Mouse (Mus musculus) skeletal muscle tissue, adult 2 months (tissue): ENCODE data around the gene Tmem178.

Experiments
- DNase-seq: peaks from one replicate; pipeline ENCODE4 v3.0.0-alpha.2; 2012; ENCODE audit warnings: low read depth, low spot score

Gene Tmem178

GRCm38 (mm10) chr17:80991535-80992127, 47.2 kb downstream of the Tmem178 start:
- DNase-seq, result no peak

GRCm38 (mm10) chr17:80997226-80997625, 52.8 kb downstream of the Tmem178 start:
- no peak for DNase-seq

- peak; percentile 1 for DNase-seq
Observed at GRCm38 (mm10) chr17:80998958-80999357, 54.5 kb downstream of the Tmem178 start.

DNA sequence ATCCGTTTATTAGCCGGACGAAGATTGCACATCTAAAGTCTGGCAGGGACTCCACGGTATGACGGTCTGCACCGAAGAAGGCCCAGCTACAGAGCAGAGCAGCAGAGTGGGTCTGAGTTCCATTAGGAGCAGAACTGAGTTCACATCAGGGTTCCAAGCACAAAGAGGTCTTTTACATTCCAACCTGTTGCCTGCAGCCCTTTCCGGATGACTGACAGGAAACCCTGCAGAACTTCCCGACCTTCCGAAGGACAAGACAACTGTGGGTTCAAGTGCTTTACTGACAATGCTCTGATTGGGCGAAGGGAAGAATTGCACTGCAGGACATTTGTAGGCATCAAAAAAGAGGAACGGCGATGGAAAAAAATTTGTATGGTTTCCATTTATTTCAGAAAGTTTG, 56.6 kb downstream of the Tmem178 start:
- no peak for DNase-seq

DNA sequence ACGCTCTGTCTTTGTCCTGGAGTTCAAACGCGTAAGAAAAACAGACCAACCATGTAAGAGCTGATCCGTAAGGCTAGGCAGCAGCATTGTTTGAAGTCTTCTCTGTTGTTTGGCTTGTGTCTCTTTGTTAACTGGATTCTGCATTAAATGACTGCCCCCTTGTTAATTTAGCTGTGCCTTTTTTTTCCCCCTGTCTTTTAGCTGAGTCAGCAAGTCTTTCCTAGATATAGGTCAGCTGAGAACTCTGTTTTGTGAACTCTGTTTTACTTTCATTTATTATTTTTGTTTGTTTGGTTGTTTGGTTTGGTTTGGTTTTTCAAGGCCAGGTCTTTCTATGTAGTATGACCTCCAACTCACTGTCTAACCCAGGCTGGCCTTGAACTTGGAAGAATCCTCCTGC, 57.2 kb downstream of the Tmem178 start:
- DNase-seq, result no peak

GRCm38 (mm10) chr17:81002130-81002529, 57.7 kb downstream of the Tmem178 start:
- no peak for DNase-seq

DNA sequence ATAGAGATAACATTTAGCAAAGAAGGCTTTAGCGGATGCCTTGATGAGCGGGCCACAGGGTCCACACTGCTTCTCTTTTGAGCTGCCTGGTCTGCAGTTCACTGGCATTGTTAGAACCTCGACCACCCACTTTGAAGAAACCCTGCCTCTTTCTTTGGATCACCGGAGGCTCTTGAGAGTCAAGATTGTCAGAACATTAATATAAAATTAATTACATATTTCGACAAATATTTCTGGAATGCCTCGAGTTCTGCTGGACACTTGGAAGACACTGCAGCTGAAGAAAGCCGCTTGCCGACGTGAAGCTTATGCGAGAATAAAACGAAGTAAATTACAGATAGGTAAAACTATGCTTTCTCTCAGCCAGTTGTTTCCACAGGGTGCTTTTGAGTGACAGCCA, 60.0 kb downstream of the Tmem178 start:
- DNase-seq, result no peak

GRCm38 (mm10) chr17:81005292-81005691, 60.9 kb downstream of the Tmem178 start:
- DNase-seq, result no peak

DNA sequence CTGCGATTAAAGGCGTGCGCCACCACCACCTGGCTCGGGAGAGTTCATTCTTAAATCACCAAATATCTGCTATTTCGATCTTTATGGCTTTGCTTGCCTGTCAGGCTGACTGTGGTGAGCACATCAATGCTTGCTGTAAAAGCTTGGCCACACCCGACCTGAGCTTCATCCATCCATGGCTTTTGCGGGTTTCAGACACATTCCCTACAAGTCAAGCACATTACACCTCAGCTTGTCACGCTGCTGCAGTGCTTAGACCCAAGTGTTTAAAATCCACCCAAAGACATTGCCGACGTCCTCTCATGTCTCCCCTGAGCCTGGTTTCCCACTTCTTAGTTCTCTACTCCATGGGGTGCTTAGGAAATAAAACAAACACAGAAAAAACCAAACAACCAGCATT, 64.7 kb downstream of the Tmem178 start:
- DNase-seq, result no peak

DNA sequence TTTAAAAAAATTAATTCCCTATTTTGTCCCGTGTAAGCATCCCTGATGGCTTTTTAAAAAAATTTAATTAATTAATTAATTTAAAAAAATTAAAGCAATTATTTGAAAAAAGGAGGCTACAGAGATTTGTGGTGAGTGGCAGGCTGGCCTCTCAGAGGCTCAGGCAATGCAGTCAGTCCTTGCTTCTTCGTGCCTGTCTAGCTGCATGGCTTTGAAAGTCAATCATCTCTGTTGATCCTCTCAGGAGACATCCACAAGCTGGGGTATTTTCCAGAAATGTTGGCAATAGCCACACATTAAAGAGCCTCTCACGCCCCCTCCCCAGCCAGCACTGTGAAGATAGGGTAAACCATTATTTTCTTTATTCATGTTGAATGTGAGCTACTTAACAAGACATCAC, 65.8 kb downstream of the Tmem178 start:
- no peak for DNase-seq

- DNase-seq, result no peak
Observed at GRCm38 (mm10) chr17:81010844-81011685, 66.6 kb downstream of the Tmem178 start.

DNA sequence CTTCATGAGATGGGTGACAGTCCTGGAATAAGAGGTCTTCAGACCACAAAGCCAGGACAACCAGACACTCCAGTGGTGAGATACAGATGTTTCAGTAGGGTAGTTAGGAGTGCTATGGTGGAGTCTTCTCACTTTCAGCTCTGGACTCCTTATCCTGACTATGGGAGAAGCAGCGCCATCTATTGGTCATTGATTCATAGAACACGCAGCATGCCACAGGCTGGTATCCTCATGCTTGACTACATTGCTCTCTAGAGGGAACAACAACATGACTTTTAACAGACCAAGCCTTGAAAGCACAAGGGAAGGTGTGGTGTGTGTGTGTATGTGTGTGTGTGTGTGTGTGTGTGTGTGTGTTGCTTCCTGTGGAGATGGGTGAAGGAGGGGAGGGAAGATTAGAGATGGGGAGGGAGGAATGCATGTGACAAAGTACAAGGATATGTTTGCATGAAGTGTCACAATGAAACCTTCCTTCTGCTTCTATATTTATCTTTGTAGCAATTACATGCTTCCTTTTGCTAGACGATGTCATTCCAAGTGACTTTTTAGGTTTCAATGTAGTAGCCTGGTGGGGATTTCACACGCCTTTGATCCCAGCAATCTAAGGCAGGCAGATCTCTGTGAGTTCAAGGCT, 71.5 kb downstream of the Tmem178 start:
- DNase-seq, result peak; percentile 20

DNA sequence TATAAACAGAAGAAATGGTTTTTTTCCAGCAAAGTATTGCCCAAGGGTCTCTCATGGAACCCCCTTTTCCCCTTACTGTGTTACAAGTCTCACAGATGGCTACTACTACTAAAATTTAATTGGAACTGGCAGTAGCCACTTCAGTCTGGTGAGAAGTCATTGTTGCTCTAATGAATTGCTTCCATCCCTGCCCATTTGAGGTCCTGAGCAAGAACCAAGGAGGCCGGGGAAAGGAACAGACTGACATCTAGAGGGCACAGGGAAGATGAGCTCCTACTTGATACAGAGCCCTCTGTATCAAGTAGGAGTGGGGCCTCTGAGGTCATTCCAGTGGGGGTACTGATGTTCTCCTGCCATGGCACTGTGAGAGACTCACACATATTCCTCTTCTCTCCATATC, 72.7 kb downstream of the Tmem178 start:
- no peak for DNase-seq

DNA sequence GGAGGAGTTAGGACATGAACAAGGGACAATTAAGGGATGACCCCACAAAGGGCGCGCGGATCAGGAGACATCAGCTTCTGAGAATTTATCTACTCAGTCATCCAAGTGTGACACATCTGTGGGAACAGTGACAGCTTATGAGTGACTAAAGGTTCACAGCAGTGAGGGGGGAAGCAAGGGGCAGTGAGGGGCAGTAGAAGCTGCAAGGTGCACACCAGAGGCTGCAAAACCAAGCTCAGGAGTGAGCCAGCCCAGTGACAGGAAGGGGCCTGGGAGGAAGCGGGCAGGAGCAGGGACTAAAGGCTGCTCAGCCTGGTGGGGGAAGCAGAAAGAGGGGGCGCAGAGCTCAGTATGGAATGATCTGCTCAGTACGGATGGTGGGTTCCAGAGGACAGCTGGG, 82.9 kb downstream of the Tmem178 start:
- no peak for DNase-seq

DNA sequence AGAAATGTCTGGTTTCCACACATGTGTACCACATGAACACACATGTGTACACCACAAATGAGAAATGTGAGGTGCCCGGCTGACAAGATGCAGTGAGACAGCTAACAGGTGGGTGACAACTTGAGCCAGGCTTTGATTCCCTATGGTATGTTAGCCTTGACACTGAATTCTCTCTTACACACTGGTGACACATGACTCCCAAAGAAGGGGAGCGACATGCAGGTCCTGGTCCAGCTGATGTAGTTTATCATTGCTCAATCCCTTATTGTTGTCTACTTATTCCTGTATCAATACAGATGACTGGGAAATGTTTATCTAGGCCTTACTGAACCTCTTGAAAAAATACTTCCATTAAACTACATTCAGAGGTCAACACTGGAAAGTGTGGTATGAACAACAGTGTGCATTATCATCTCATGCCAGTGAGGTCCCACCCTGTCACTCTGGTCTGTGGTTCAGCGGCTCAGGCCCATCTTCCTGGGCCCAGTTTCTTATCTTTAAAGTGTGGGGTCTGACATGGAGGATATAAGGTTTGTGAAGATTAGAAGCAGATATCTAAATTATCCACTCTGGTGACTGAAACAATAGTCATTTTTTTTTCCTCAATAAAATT, 87.5 kb downstream of the Tmem178 start:
- no peak for DNase-seq

DNA sequence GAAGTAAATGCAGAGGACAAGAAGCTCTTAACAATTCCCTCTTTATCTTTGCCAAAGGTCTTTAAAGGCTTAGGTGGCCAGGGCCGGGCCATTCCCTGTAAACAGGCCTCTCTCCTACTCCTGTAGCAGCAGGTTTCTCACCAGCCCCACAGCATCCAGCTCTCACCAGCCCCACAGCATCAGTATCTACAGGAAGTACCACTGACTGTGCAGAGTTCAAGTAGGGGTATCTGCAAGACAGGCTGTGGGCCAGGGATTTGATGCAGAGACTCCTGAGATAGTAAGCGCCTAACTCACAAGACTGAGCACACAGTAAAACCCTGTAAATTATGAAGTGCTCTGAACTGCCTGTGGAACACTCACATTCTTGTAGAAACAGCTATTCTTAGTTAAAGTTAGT, 88.5 kb downstream of the Tmem178 start:
- DNase-seq, result no peak

- no peak for DNase-seq
Observed at GRCm38 (mm10) chr17:81035354-81035753, 90.9 kb downstream of the Tmem178 start.

DNA sequence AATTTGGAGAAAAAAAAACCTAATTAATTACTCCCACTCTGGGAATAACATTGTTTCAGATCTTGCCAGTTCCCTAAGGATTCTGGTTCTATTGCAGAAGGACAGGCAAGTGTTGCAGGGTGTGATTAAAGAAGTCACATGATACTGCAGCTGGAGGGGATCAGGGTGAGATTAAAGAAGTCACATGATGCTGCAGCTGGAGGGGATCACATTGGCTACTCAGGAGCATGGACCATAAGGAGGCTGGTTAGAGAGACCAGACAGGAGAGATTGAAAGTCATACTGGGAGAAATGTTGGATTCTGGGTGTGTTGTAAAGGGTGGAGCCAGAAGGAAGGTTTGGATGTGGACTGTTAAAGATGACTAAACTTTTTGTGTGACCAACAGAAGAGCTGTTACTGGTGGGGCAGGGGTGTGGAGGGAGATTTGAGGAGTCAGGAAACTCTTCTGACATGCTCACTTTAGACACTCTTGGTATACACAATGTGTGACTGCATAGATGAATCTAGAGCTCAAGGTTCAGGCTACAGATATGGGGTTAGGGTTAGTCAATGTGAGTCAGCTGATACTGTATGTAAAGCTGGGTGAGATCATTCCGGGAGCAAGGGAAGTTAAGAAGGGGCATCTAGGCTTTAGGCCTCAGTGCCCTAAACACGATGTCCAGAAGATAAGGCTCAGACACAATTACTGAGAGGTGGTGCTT, 94.4 kb downstream of the Tmem178 start:
- DNase-seq, result no peak

DNA sequence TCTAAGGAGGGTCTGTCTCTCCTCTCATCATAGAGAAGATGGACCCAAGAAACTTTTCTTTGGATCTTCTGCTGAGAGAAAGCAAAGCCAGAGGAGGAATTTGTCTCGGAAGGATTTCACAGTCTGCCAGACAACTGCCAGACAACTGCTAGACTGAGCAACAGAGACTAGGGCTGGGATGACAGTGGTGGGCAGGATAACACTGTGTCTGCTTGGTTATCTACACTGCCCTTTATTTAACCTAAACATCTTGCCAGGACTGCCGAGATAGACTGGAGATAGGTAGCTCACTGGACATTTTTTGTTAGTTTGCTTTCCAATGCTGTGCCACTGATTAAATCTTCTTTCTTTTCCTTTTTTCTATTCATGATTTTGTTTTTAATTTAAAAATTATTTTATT, 97.2 kb downstream of the Tmem178 start:
- no peak for DNase-seq

DNA sequence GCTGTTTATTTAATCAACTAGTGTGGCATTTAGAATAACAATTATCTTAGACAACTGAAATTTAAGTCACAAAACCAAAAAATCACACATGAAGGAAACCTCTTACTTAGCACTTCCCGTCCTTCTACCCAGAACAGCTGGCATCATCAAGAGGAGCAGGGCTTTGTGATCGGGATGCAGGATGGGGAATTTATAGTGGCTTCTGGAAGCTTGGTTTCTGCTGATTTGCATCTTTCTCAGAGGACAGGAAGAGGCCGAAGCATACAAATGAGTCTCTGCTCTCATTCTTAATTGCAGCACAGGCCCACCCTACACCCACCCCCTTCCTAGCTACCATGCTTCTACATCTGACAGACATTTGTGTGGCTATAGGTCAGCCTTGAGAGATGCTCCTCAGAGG, 99.9 kb downstream of the Tmem178 start:
- DNase-seq, result no peak

- DNase-seq, result no peak
Observed at GRCm38 (mm10) chr17:81045115-81045514, 100.7 kb downstream of the Tmem178 start.
